Mouse (Mus musculus): ENCODE data around the gene Cacng5. TPM values are rescaled to one million over a fixed set of nuclear protein-coding genes. Genes with fewer than 3 reads are reported as not detected.

The Cacng5 gene
- polyA plus RNA-seq, 1 experiment, result 0.02 TPM

- no peak for TF ChIP-seq CTCF (IDR thresholded peaks at IDR 0.05; ENCODE audit: insufficient read depth, low read length)
- no peak for TF ChIP-seq POLR2A (IDR thresholded peaks at IDR 0.05; ENCODE audit: borderline replicate concordance, extremely low read depth, low read depth, low read length)
- H3K4me1 ChIP-seq (ENCODE audit: control insufficient read depth, insufficient read depth, low read length), result no peaks in the 10 kb centered on the region
- no peak for DNase-seq
- H3K4me3 ChIP-seq (replicated peaks; ENCODE audit: extremely low read depth, low read depth, low read length), result no peak overlapping the region
- WGBS, result 69% methylated on average over 4 of the region's 4 CpGs
Observed at GRCm38 (mm10) chr11:107895635-107896034, 19.2 kb downstream of the Cacng5 start.

GRCm38 (mm10) chr11:107891377-107891776 lies 23.5 kb downstream of the Cacng5 start:
- TF ChIP-seq CTCF (IDR thresholded peaks at IDR 0.05; ENCODE audit: insufficient read depth, low read length) (no peak), POLR2A (IDR thresholded peaks at IDR 0.05; ENCODE audit: borderline replicate concordance, extremely low read depth, low read depth, low read length) (no peak)
- 86% methylated on average over 3 of the region's 3 CpGs for WGBS
- no peak for DNase-seq
- Histone ChIP-seq H3K4me1 (ENCODE audit: control insufficient read depth, insufficient read depth, low read length) (no peaks in the 10 kb centered on the region), H3K4me3 (replicated peaks; ENCODE audit: extremely low read depth, low read depth, low read length) (no peak overlapping the region)

DNA sequence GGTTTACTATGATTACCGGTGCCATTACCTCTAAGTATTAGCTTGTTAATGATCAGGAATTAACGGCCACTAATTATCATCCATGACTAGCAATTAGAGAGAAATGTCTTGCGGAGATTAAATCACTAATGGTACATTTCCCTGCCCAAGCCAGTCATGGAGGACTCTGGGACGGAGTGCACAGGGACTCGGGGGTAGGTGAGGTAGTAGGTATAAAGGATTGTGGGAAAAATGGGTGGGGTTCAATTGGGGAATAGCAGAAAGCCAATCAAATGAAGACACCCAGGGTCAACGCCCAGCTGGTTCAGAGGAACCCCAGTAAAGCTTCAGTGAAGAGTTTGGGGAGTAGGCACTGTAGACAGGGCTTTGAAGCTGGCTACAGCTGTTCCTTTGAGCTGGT lies 27.5 kb downstream of the Cacng5 start:
- no peak overlapping the region for H3K4me3 ChIP-seq (replicated peaks; ENCODE audit: extremely low read depth, low read depth, low read length)
- TF ChIP-seq POLR2A (IDR thresholded peaks at IDR 0.05; ENCODE audit: borderline replicate concordance, extremely low read depth, low read depth, low read length), result no peak
- no peak for TF ChIP-seq CTCF (IDR thresholded peaks at IDR 0.05; ENCODE audit: insufficient read depth, low read length)
- DNase-seq, result no peak
- WGBS, result 87% methylated on average over 6 of the region's 6 CpGs
- no peaks in the 10 kb centered on the region for H3K4me1 ChIP-seq (ENCODE audit: control insufficient read depth, insufficient read depth, low read length)

DNA sequence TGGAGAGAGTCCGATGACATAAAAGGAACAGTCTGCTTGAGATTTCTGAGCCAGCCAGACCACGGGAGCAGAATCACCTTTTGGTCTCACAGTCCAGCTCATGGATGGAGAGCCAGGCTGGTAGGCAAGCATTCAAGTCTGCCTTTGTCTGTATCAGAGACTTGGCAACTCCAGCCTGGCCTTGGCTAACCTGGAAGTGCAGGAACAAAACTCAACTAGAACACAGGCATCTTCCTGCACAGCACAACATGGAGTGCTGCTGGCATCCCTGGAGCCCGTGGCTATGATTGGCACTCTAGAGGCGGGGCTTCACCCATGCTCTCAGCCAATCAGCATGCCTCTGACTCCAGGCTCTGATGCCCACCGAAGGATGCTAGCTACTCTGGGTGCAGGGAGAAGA lies 38.0 kb downstream of the Cacng5 start:
- no peak for TF ChIP-seq POLR2A (IDR thresholded peaks at IDR 0.05; ENCODE audit: borderline replicate concordance, extremely low read depth, low read depth, low read length)
- no peak for TF ChIP-seq CTCF (IDR thresholded peaks at IDR 0.05; ENCODE audit: insufficient read depth, low read length)
- 62% methylated on average over 5 of the region's 5 CpGs for WGBS

GRCm38 (mm10) chr11:107875861-107876494 lies 38.9 kb downstream of the Cacng5 start:
- TF ChIP-seq CTCF (IDR thresholded peaks at IDR 0.05; ENCODE audit: insufficient read depth, low read length) (no peak), POLR2A (IDR thresholded peaks at IDR 0.05; ENCODE audit: borderline replicate concordance, extremely low read depth, low read depth, low read length) (no peak)
- DNase-seq, result no peak
- 67% methylated on average over 18 of the region's 18 CpGs for WGBS
- H3K4me1 ChIP-seq (ENCODE audit: control insufficient read depth, insufficient read depth, low read length), result no peaks in the 10 kb centered on the region
- H3K4me3 ChIP-seq (replicated peaks; ENCODE audit: extremely low read depth, low read depth, low read length), result no peak overlapping the region

More for the DNA sequence above, 38.0 kb downstream of the Cacng5 start:
- no peak for DNase-seq
- H3K4me1 ChIP-seq (ENCODE audit: control insufficient read depth, insufficient read depth, low read length), result no peaks in the 10 kb centered on the region
- H3K4me3 ChIP-seq (replicated peaks; ENCODE audit: extremely low read depth, low read depth, low read length), result no peak overlapping the region

DNA sequence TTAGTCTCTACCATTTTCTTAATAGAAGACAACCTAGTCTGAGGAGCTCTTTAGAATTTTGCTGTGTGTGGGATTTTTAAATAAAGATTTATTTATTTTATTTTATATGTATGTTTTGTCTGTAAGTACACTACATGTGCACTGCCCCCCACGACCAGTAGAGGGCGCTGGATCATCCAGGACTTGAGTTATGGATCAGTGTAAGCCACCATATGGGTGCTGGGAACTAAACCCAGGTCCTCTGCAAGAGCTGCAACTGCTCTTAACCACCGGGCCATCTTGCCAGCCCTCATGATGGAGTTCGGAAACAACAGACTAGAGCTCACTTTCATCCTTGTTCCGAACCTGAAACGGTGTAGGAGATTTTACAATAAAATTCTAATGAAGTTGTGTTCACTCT lies 42.1 kb downstream of the Cacng5 start:
- DNase-seq, result no peak
- WGBS, result 68% methylated on average over 6 of the region's 6 CpGs

GRCm38 (mm10) chr11:107867509-107867908 lies 47.3 kb downstream of the Cacng5 start:
- no peak overlapping the region for H3K4me3 ChIP-seq (replicated peaks; ENCODE audit: extremely low read depth, low read depth, low read length)
- TF ChIP-seq CTCF (IDR thresholded peaks at IDR 0.05; ENCODE audit: insufficient read depth, low read length) (no peak), POLR2A (IDR thresholded peaks at IDR 0.05; ENCODE audit: borderline replicate concordance, extremely low read depth, low read depth, low read length) (no peak)
- H3K4me1 ChIP-seq (ENCODE audit: control insufficient read depth, insufficient read depth, low read length), result no peaks in the 10 kb centered on the region
- no peak for DNase-seq
- WGBS, result 79% methylated on average over 8 of the region's 8 CpGs

More for the DNA sequence above, 42.1 kb downstream of the Cacng5 start:
- no peaks in the 10 kb centered on the region for H3K4me1 ChIP-seq (ENCODE audit: control insufficient read depth, insufficient read depth, low read length)
- no peak overlapping the region for H3K4me3 ChIP-seq (replicated peaks; ENCODE audit: extremely low read depth, low read depth, low read length)
- TF ChIP-seq CTCF (IDR thresholded peaks at IDR 0.05; ENCODE audit: insufficient read depth, low read length) (0 out of 2 replicates have a peak, but pooled peaks have one; percentile 4), POLR2A (IDR thresholded peaks at IDR 0.05; ENCODE audit: borderline replicate concordance, extremely low read depth, low read depth, low read length) (no peak)

GRCm38 (mm10) chr11:107865128-107865527 lies 49.7 kb downstream of the Cacng5 start:
- no peaks in the 10 kb centered on the region for H3K4me1 ChIP-seq (ENCODE audit: control insufficient read depth, insufficient read depth, low read length)
- 11% methylated on average over 7 of the region's 7 CpGs for WGBS
- TF ChIP-seq CTCF (IDR thresholded peaks at IDR 0.05; ENCODE audit: insufficient read depth, low read length), result peak; percentile 78
- no peak for TF ChIP-seq POLR2A (IDR thresholded peaks at IDR 0.05; ENCODE audit: borderline replicate concordance, extremely low read depth, low read depth, low read length)
- H3K4me3 ChIP-seq (replicated peaks; ENCODE audit: extremely low read depth, low read depth, low read length), result no peak overlapping the region
- peak; percentile 62 for DNase-seq

DNA sequence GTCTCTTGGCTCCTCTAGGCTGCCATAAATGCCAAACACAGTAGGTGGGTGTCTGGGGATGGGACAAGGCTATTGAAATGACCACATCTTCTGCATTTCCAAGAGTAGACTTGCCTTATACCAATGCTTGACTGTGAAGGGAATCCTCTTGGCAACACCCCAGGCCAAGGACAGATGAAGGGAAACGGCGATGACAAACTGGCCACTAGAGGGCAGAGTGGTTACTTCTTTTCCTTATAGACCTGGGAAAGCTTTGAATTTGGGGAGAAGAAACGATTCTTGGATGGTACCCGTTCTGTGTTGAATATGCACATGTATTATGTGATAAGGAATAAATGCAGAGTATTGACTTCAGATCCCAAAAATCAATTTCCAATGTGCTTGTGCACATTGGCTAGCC lies 50.8 kb downstream of the Cacng5 start:
- peak; percentile 20 for DNase-seq
- 0% methylated on average over 4 of the region's 4 CpGs for WGBS
- no peak overlapping the region for H3K4me3 ChIP-seq (replicated peaks; ENCODE audit: extremely low read depth, low read depth, low read length)
- no peaks in the 10 kb centered on the region for H3K4me1 ChIP-seq (ENCODE audit: control insufficient read depth, insufficient read depth, low read length)
- TF ChIP-seq POLR2A (IDR thresholded peaks at IDR 0.05; ENCODE audit: borderline replicate concordance, extremely low read depth, low read depth, low read length), result no peak
- TF ChIP-seq CTCF (IDR thresholded peaks at IDR 0.05; ENCODE audit: insufficient read depth, low read length), result peak; percentile 66

DNA sequence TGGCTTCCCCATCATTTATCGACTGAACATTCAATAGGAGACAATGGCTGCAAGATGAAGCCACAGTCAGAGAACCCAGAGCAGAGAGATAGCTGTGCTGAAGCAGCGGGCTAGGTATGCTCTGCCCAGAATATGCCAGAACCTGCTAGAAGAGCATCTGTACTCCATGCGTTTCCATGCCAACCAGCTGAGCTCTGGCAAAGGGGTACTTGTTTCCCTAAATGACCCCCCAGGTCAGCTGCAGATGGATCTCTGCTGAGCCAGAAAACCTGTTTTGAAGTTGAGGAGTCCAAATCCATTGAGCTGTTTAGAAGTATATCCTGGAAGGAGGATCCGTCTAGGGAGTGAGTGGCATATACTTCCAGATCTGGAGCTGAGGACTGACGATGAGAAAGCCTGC lies 53.1 kb downstream of the Cacng5 start:
- Histone ChIP-seq H3K4me1 (ENCODE audit: control insufficient read depth, insufficient read depth, low read length) (no peaks in the 10 kb centered on the region), H3K4me3 (replicated peaks; ENCODE audit: extremely low read depth, low read depth, low read length) (no peak overlapping the region)
- 73% methylated on average over 5 of the region's 5 CpGs for WGBS
- DNase-seq, result no peak
- TF ChIP-seq CTCF (IDR thresholded peaks at IDR 0.05; ENCODE audit: insufficient read depth, low read length), result no peak
- no peak for TF ChIP-seq POLR2A (IDR thresholded peaks at IDR 0.05; ENCODE audit: borderline replicate concordance, extremely low read depth, low read depth, low read length)

All from lung, adult 2 months (tissue).